Mouse (Mus musculus): ENCODE data around the gene Arpc1b. TPM values are rescaled to one million over a fixed set of nuclear protein-coding genes. Genes with fewer than 3 reads are reported as not detected.

The Arpc1b gene
- polyA plus RNA-seq (2014; fragmentation: Illumina TruSeq; extraction: RNeasy Lipid Tissue Mini Kit (QIAGEN cat#74804); ENCODE audit: low read depth, low replicate concordance), result 6.2 TPM

GRCm38 (mm10) chr5:145114071-145114605 lies at the start of gene Arpc1b:
TSS of gene Arpc1b (plus strand) at chr5:145114215.

GRCm38 (mm10) chr5:145083632-145084451 lies 30.2 kb upstream of the Arpc1b start, which contains the start of the genes Arpc1a and Kpna7:
TSS of gene Arpc1a (plus strand) at chr5:145083830.
TSS of gene Kpna7 (minus strand) at chr5:145084030.

GRCm38 (mm10) chr5:145139571-145140519 lies 25.8 kb downstream of the Arpc1b start, which contains the start of the genes Pdap1 and Bud31:
TSS of gene Pdap1 (minus strand) at chr5:145140238.
TSS of gene Bud31 (plus strand) at chr5:145140362.

GRCm38 (mm10) chr5:145166536-145167305 lies 52.7 kb downstream of the Arpc1b start, which contains the start of the genes Ptcd1 and Cpsf4:
TSS of gene Ptcd1 (minus strand) at chr5:145167108.
TSS of gene Cpsf4 (plus strand) at chr5:145167213.

Other genes starting within 250 kb of the Arpc1b start
- 26.5 TPM for gene Smurf1, start 148.4 kb upstream of the Arpc1b start, polyA plus RNA-seq (2014; fragmentation: Illumina TruSeq; extraction: RNeasy Lipid Tissue Mini Kit (QIAGEN cat#74804); ENCODE audit: low read depth, low replicate concordance)
- 52.5 TPM for gene Gm4871, start 81.5 kb upstream of the Arpc1b start, polyA plus RNA-seq (2014; fragmentation: Illumina TruSeq; extraction: RNeasy Lipid Tissue Mini Kit (QIAGEN cat#74804); ENCODE audit: low read depth, low replicate concordance)
- 98.7 TPM for gene 1700018F24Rik, start 71.2 kb upstream of the Arpc1b start, polyA plus RNA-seq (2014; fragmentation: Illumina TruSeq; extraction: RNeasy Lipid Tissue Mini Kit (QIAGEN cat#74804); ENCODE audit: low read depth, low replicate concordance)
- 33.9 TPM for gene Arpc1a, start 30.4 kb upstream of the Arpc1b start, polyA plus RNA-seq (2014; fragmentation: Illumina TruSeq; extraction: RNeasy Lipid Tissue Mini Kit (QIAGEN cat#74804); ENCODE audit: low read depth, low replicate concordance)
- 0.15 TPM for gene Kpna7, start 30.2 kb upstream of the Arpc1b start, polyA plus RNA-seq (2014; fragmentation: Illumina TruSeq; extraction: RNeasy Lipid Tissue Mini Kit (QIAGEN cat#74804); ENCODE audit: low read depth, low replicate concordance)
- 46.0 TPM for gene Pdap1, start 26.0 kb downstream of the Arpc1b start, polyA plus RNA-seq (2014; fragmentation: Illumina TruSeq; extraction: RNeasy Lipid Tissue Mini Kit (QIAGEN cat#74804); ENCODE audit: low read depth, low replicate concordance)
- 259 TPM for gene Bud31, start 26.1 kb downstream of the Arpc1b start, polyA plus RNA-seq (2014; fragmentation: Illumina TruSeq; extraction: RNeasy Lipid Tissue Mini Kit (QIAGEN cat#74804); ENCODE audit: low read depth, low replicate concordance)
- gene Ptcd1, start 52.9 kb downstream of the Arpc1b start, polyA plus RNA-seq (2014; fragmentation: Illumina TruSeq; extraction: RNeasy Lipid Tissue Mini Kit (QIAGEN cat#74804); ENCODE audit: low read depth, low replicate concordance), result 1.6 TPM
- 3.9 TPM for gene Cpsf4, start 53.0 kb downstream of the Arpc1b start, polyA plus RNA-seq (2014; fragmentation: Illumina TruSeq; extraction: RNeasy Lipid Tissue Mini Kit (QIAGEN cat#74804); ENCODE audit: low read depth, low replicate concordance)
- gene Atp5j2, start 77.8 kb downstream of the Arpc1b start, polyA plus RNA-seq (2014; fragmentation: Illumina TruSeq; extraction: RNeasy Lipid Tissue Mini Kit (QIAGEN cat#74804); ENCODE audit: low read depth, low replicate concordance), result 12.5 TPM
- 2.4 TPM for gene Zkscan14, start 87.7 kb downstream of the Arpc1b start, polyA plus RNA-seq (2014; fragmentation: Illumina TruSeq; extraction: RNeasy Lipid Tissue Mini Kit (QIAGEN cat#74804); ENCODE audit: low read depth, low replicate concordance)
- gene Zkscan5, start 90.3 kb downstream of the Arpc1b start, polyA plus RNA-seq (2014; fragmentation: Illumina TruSeq; extraction: RNeasy Lipid Tissue Mini Kit (QIAGEN cat#74804); ENCODE audit: low read depth, low replicate concordance), result 11.5 TPM
- gene Zfp655, start 117.5 kb downstream of the Arpc1b start, polyA plus RNA-seq (2014; fragmentation: Illumina TruSeq; extraction: RNeasy Lipid Tissue Mini Kit (QIAGEN cat#74804); ENCODE audit: low read depth, low replicate concordance), result 31.9 TPM
- gene Zscan25, start 166.3 kb downstream of the Arpc1b start, polyA plus RNA-seq (2014; fragmentation: Illumina TruSeq; extraction: RNeasy Lipid Tissue Mini Kit (QIAGEN cat#74804); ENCODE audit: low read depth, low replicate concordance), result 0.11 TPM
- 0.60 TPM for gene Cyp3a57, start 231.1 kb downstream of the Arpc1b start, polyA plus RNA-seq (2014; fragmentation: Illumina TruSeq; extraction: RNeasy Lipid Tissue Mini Kit (QIAGEN cat#74804); ENCODE audit: low read depth, low replicate concordance)

Measured in testis, adult 10 weeks (tissue).